Mouse (Mus musculus) forebrain, embryonic 16.5 days (tissue): ENCODE data around the gene Adh1. TPM values are rescaled to one million over a fixed set of nuclear protein-coding genes. Genes with fewer than 3 reads are reported as not detected.

Experiments used
- ATAC-seq: fragments of 200-750 bp; cut with Nextera tagmentation; 2 replicates; pipeline ENCODE4 v1.8.0; 2017; ENCODE audit warnings: mild to moderate bottlenecking, moderate library complexity
- H3K27ac ChIP-seq: fragments of 300-500 bp; sonication (generic); 2 replicates; pipeline ENCODE4 v1.5.1; 2014; ENCODE audit warnings: low read length, control low read depth
- H3K27me3 ChIP-seq: fragments of 300-500 bp; sonication (generic); replicated peaks from 2 replicates; pipeline ENCODE4 v1.6.1; 2014; ENCODE audit warnings: low read length; ENCODE audit not compliant: control insufficient read depth, insufficient read depth
- H3K36me3 ChIP-seq: fragments of 300-500 bp; sonication (generic); 2 replicates; pipeline ENCODE4 v1.6.1; 2014; ENCODE audit not compliant: control insufficient read depth, insufficient read depth
- H3K4me1 ChIP-seq: fragments of 300-500 bp; sonication (generic); replicated peaks from 2 replicates; pipeline ENCODE4 v1.6.1; 2014; ENCODE audit warnings: low read length; ENCODE audit not compliant: control insufficient read depth, insufficient read depth
- H3K4me2 ChIP-seq: fragments of 300-500 bp; sonication (generic); 2 replicates; pipeline ENCODE4 v1.6.1; 2014; ENCODE audit warnings: mild to moderate bottlenecking, low read length, control low read depth
- H3K4me3 ChIP-seq: fragments of 300-500 bp; sonication (generic); replicated peaks from 2 replicates; pipeline ENCODE4 v1.5.1; 2014; ENCODE audit warnings: mild to moderate bottlenecking, low read length, control low read depth
- H3K9ac ChIP-seq: fragments of 300-500 bp; sonication (generic); replicated peaks from 2 replicates; pipeline ENCODE4 v1.6.1; 2014; ENCODE audit warnings: low read depth, low read length, control low read depth
- H3K9me3 ChIP-seq: fragments of 300-500 bp; sonication (generic); 2 replicates; pipeline ENCODE4 v1.6.1; 2016; ENCODE audit warnings: low read length; ENCODE audit not compliant: control insufficient read depth
- WGBS: fragments of 180-500 bp; shearing (Covaris S2); extraction: QIAGEN DNeasy Blood & Tissue Kit; methylation state at CpG from one replicate; pipeline ENCODE4 v1.1.7; 2014; 5-methylcytosine and 5-hydroxymethylcytosine counted together
- polyA plus RNA-seq: library from polyadenylated mRNA; unstranded; fragments of >200 nt; fragmentation: Nextera tagmentation; extraction: Ambion mirVana; gene quantifications from 2 replicates; pipeline ENCODE4 v1.2.1, GENCODE M21; 2015

Adh1 gene
- 0.28 and 2.1 TPM in 2 replicates for polyA plus RNA-seq

GRCm38 (mm10) chr3:138260721-138261669 lies at the start of gene Adh1:
Gene Adh1 (plus strand): TSS chr3:138260991.
- Histone ChIP-seq H3K36me3 (no peaks in the 10 kb centered on the region), H3K4me3 (no peak within 1 kb of the TSS), H3K27ac (no peak within 1 kb of the TSS), H3K4me2 (no peak within 1 kb of the TSS), H3K4me1 (no peaks in the 10 kb centered on the region), H3K27me3 (no peaks in the 10 kb centered on the region), H3K9ac (no peak within 1 kb of the TSS), H3K9me3 (no peaks in the 10 kb centered on the region)
- ATAC-seq: no peak
- 88% methylated on average over 11 of the region's 11 CpGs for WGBS

GRCm38 (mm10) chr3:138212431-138212951 lies 48.3 kb upstream of the Adh1 start:
- H3K9ac ChIP-seq: no peak overlapping the region
- WGBS: 94% methylated on average over 4 of the region's 4 CpGs
- no peak for ATAC-seq
- no peak overlapping the region for H3K27ac ChIP-seq
- H3K9me3 ChIP-seq: no peaks in the 10 kb centered on the region
- H3K27me3 ChIP-seq: no peaks in the 10 kb centered on the region
- H3K36me3 ChIP-seq: no peaks in the 10 kb centered on the region
- H3K4me1 ChIP-seq: no peaks in the 10 kb centered on the region
- H3K4me2 ChIP-seq: no peak overlapping the region
- no peak overlapping the region for H3K4me3 ChIP-seq

DNA sequence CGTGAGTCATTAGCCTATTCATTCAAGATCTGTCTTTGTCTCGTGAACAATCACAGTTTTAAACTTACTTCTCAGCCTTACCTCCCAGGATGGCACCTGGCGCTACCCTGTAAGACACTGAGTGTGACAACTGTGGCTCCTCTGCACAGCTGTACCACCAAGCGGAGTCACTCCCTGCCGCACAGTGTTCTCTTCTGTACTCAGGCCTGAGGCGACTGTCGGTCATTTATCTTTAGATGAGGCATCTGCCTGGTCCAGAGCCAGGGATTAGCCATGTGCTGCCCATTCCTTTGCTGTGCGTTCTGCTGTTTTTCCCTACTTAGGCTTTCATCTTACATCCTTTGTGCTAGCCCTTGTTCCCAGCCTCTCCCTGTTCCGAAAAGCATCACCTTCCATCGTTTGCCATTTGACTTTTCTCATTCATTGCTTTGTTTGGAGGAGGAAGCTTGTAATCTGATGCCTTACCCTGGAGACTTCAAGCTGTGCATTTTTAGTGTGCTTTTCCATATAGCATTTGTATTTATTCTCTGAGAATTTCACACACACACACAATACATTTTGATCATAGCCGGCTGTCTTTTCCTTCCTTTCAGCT lies 45.3 kb upstream of the Adh1 start:
- H3K9ac ChIP-seq: no peak overlapping the region
- no peaks in the 10 kb centered on the region for H3K9me3 ChIP-seq
- no peak overlapping the region for H3K27ac ChIP-seq
- ATAC-seq: no peak
- 16% methylated on average over 11 of the region's 11 CpGs for WGBS
- no peaks in the 10 kb centered on the region for H3K36me3 ChIP-seq
- no peak overlapping the region for H3K4me2 ChIP-seq
- H3K4me1 ChIP-seq: no peaks in the 10 kb centered on the region
- no peaks in the 10 kb centered on the region for H3K27me3 ChIP-seq
- no peak overlapping the region for H3K4me3 ChIP-seq

DNA sequence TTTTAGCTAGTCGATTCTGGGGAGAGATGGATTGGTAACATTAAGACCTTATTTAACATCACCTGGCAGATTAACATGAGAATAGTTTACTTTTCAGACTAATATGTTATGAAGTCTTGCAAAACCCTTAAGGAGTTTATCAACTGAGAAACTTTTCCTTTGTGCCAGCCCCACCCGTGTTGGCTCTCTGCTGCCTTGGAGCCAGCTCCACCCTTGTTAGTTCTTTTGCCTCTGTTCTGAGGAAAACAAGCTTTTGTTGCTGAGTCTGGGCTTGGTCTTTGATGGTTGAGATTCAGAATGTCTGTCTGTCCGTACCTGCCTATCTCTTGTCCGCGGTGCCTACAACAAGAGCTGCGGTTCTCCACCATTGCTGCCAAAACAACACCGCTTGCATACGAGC lies 44.7 kb upstream of the Adh1 start:
- WGBS: 68% methylated on average over 8 of the region's 8 CpGs
- Histone ChIP-seq H3K27ac (no peak overlapping the region), H3K4me2 (no peak overlapping the region), H3K4me3 (no peak overlapping the region), H3K27me3 (no peaks in the 10 kb centered on the region), H3K36me3 (no peaks in the 10 kb centered on the region), H3K9me3 (no peaks in the 10 kb centered on the region), H3K4me1 (no peaks in the 10 kb centered on the region), H3K9ac (no peak overlapping the region)
- ATAC-seq: no peak

DNA sequence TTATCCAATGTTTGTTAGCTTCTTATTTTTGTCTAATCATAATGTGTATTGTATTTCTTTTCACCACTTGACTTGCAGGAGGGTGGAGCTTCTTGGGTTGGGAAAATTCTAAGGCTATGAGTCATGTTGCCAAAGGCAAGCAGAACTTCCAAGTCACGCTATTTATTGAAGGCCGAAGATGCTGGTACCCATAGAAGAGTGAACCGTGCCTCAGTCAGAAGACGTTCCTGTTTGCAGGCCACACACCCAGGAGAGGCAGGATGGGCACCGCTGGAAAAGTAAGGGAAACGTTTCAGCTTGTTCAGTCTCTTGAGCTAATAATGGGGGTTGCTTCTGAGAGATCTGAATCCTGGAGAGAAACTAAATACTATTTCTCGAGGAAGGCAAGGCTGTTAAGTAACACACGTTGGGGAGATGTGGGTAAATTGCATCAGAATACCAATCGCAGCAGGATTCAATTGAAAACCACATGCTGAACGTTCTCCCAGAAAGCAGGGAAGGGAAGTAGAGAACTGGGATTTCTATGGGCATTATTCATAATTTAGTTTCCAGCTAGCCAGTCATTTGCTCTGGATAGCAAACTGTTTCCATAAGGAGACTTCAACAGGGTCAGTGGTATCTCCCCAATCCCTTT lies 43.0 kb upstream of the Adh1 start, which contains the start of gene Adh7:
Gene Adh7 (plus strand): TSS at position 130 of the 634 bp plus-strand sequence.
- H3K9ac ChIP-seq: no peak within 1 kb of the TSS
- H3K4me3 ChIP-seq: no peak within 1 kb of the TSS
- no peaks in the 10 kb centered on the region for H3K36me3 ChIP-seq
- WGBS: 81% methylated on average over 10 of the region's 10 CpGs
- no peaks in the 10 kb centered on the region for H3K4me1 ChIP-seq
- no peak for ATAC-seq
- no peak within 1 kb of the TSS for H3K27ac ChIP-seq
- H3K27me3 ChIP-seq: no peaks in the 10 kb centered on the region
- no peak within 1 kb of the TSS for H3K4me2 ChIP-seq
- no peaks in the 10 kb centered on the region for H3K9me3 ChIP-seq

DNA sequence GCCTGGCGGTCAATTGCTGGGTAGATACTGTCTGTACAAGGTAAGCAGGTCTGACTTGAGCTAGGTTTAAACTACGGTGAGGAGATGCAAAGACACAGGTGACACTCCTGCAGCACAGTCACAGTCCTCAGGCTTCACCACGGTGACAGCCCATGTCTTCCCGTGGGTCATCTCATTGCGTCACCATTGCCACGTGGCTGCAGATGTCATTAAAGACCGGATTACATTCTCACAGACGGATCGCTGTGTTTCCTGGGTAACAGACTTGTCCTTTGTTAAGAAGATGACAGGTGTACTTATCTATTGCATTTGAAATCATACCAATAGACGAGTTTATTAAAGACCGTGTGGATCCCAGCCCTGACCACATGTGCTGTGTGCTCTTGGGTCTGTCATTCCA lies 39.7 kb upstream of the Adh1 start:
- WGBS: 85% methylated on average over 11 of the region's 11 CpGs
- H3K9me3 ChIP-seq: no peaks in the 10 kb centered on the region
- H3K4me2 ChIP-seq: no peak overlapping the region
- no peaks in the 10 kb centered on the region for H3K27me3 ChIP-seq
- no peaks in the 10 kb centered on the region for H3K36me3 ChIP-seq
- no peaks in the 10 kb centered on the region for H3K4me1 ChIP-seq
- H3K27ac ChIP-seq: no peak overlapping the region
- ATAC-seq: no peak
- no peak overlapping the region for H3K9ac ChIP-seq
- no peak overlapping the region for H3K4me3 ChIP-seq

DNA sequence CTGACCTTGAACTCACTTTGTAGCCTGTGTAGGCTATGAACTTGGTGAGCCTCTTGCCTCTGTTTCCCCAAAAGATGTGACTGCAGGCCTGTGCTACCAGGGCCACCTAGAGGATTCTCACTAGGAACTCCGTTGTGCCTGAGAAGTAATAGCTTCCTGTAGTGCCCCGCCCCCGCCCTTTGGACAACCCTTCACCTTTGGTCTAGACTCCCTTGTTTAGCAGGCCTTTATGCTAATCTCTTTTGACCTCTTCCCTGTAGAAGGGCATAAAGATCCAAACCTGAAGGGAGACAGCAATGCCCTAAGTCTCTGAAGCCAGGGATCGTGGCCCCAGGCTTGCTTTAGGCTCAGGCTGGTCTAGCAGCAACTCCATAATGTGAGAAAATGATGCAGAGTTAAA lies 38.3 kb upstream of the Adh1 start:
- ATAC-seq: no peak
- WGBS: 74% methylated on average over 4 of the region's 4 CpGs

DNA sequence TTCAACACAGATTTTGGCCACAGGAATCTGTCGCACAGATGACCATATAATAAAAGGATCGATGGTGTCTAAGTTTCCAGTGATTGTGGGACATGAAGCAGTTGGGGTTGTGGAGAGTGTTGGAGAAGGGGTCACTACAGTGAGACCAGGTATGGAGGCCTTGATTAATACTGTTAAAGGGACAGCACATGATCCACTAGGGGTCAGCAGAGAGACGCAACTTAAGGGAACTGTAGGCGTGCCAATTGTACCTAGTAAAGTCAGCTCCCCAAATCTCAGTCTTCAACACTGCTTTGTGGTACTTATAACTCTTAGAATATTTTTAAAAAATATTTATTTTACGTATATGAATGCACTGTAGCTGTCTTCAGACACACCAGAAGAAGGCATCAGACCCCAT lies 37.8 kb upstream of the Adh1 start:
- Histone ChIP-seq H3K4me3 (no peak overlapping the region), H3K9me3 (no peaks in the 10 kb centered on the region), H3K36me3 (no peaks in the 10 kb centered on the region), H3K27me3 (no peaks in the 10 kb centered on the region), H3K9ac (no peak overlapping the region), H3K4me2 (no peak overlapping the region), H3K27ac (no peak overlapping the region), H3K4me1 (no peaks in the 10 kb centered on the region)
- peak; percentile 54; the same call in 1 of the 2 replicates for ATAC-seq
- WGBS: 60% methylated on average over 5 of the region's 5 CpGs

More for the DNA sequence above, 38.3 kb upstream of the Adh1 start:
- no peak overlapping the region for H3K4me3 ChIP-seq
- H3K9me3 ChIP-seq: no peaks in the 10 kb centered on the region
- no peak overlapping the region for H3K27ac ChIP-seq
- no peaks in the 10 kb centered on the region for H3K36me3 ChIP-seq
- H3K4me2 ChIP-seq: no peak overlapping the region
- H3K27me3 ChIP-seq: no peaks in the 10 kb centered on the region
- no peak overlapping the region for H3K9ac ChIP-seq
- no peaks in the 10 kb centered on the region for H3K4me1 ChIP-seq

GRCm38 (mm10) chr3:138224363-138224954 lies 36.3 kb upstream of the Adh1 start:
- Histone ChIP-seq H3K36me3 (no peaks in the 10 kb centered on the region), H3K9ac (no peak overlapping the region), H3K4me3 (no peak overlapping the region), H3K27ac (no peak overlapping the region), H3K4me1 (no peaks in the 10 kb centered on the region), H3K4me2 (no peak overlapping the region), H3K27me3 (no peaks in the 10 kb centered on the region), H3K9me3 (no peaks in the 10 kb centered on the region)
- no peak for ATAC-seq
- WGBS: 85% methylated on average over 13 of the region's 13 CpGs
